Mouse (Mus musculus): ENCODE results near the gene Akirin1.

Akirin1 gene

DNA sequence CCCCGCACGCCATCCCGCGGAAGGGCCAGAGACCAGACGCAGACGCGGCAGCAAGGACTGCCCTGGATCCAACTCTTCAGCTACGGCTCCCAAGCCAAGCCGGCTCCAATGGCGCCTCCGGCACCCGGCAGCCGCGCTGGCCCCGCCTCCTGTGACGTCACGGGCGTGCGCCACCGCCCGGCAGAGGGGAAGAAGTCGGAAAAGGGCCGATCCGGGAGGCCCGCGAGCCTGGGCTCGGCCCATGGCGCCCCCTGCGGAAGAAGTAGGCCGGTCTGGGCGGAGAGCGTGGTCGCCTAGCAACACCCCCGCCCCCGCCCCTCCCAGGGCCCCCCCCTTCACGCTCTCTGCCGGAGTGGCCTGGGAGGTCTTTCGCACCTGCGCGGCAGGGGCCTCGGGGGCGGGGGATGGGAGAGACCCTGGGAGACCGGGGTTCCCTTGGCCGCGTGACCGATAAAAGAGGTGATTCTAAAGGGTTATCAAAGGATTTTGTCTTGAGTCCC lies at the start of gene Akirin1:
Gene Akirin1 (minus strand): TSS at position 194 of the 500 bp plus-strand sequence.
- DNase-seq (ENCODE audit: low spot score): peak; percentile 93

DNA sequence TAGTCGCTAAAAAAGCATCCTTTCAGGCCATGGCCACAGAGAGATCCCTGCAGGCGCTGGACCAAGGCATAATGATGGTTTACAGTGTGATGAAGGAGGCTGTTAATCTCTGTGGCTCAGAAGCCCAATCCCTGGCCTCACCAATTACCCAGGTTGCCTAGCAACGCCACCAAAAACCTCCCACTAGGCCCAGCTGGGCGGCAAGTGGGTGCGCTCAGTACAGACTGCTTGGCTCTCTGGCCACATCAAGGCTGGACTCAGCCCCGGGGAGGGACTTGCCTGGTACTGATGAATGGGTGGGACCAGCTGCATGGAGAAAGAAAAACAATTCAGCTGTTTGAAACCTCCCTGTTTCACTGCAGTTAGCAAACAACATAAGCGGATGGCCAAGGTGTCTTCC lies 47.7 kb upstream of the Akirin1 start:
- DNase-seq (ENCODE audit: low spot score): no peak

DNA sequence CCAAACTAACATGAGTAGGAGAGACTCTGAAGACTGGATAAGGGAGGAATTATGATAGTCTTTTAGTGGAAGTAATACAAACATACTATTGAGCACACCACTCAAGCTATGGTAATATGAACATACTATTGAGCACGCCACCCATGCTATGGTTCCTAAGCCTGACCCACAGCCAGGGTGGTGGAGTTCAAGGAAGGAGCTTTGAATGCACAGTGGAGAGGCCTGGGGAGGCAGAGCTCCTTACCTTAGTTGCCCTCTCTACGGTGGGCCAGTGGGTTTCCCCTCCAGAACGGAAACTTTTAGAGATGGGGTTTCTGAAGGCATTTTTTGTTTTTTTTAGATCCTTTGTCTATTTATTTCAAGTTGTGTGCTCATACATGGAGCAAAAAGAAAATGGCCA lies 47.3 kb upstream of the Akirin1 start:
- DNase-seq (ENCODE audit: low spot score): no peak

DNA sequence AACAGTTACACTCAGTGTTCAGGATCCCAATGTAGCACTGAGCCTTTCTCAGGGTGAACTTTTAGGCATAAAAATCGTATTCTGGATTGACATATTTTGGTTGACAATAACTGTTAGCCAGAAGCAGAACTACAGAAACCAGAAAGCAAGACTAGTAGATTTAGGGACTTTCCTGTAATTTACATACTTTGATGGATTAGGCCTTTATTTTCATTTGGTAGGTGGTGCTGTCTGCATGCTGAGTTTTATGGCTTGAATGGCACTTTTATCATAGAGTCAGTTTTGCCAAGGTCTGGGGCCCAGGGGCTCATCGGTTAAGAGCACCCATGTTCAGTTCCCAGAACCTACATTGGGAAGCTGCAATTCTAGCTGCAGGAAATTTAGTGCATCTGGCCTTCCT lies 44.9 kb upstream of the Akirin1 start:
- no peak for DNase-seq (ENCODE audit: low spot score)

DNA sequence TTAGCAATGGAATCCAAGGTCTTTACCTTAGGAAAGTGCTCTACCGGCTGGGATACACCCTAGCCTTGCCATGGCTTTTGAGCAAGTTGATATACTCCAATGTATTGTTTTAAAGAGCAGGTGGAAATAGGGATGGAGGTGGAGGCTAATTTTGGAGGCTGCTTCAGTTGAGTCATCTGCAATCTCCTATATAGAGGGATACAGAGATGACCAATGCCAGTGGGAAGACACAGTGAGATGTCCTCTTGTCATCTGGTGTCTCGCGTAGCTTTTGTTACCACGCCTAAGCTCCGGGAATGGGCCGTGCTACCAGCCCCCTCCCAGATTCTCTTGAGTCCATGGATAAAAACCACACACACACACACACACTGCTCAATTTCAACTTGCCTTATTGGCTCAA lies 43.0 kb upstream of the Akirin1 start:
- DNase-seq (ENCODE audit: low spot score): no peak

DNA sequence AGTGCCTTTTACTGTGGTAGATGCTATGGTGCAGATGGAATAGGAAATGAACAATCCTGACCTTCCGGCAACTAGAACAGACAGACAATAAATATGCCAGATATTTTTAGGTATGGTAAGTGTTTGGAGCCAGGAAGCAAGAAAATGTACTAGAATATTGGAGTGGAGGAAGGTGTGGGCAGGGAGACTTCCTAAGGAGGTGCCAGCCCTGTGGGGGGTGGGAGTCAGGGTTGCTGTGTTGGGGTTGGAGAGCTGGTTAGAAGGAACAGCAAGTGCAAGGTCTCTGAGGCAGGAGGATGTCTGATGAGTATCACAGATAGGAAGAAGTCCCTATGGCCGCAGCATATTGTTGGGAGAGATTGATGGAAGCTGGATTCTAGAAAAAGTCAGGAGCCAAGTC lies 42.5 kb upstream of the Akirin1 start:
- DNase-seq (ENCODE audit: low spot score): no peak

DNA sequence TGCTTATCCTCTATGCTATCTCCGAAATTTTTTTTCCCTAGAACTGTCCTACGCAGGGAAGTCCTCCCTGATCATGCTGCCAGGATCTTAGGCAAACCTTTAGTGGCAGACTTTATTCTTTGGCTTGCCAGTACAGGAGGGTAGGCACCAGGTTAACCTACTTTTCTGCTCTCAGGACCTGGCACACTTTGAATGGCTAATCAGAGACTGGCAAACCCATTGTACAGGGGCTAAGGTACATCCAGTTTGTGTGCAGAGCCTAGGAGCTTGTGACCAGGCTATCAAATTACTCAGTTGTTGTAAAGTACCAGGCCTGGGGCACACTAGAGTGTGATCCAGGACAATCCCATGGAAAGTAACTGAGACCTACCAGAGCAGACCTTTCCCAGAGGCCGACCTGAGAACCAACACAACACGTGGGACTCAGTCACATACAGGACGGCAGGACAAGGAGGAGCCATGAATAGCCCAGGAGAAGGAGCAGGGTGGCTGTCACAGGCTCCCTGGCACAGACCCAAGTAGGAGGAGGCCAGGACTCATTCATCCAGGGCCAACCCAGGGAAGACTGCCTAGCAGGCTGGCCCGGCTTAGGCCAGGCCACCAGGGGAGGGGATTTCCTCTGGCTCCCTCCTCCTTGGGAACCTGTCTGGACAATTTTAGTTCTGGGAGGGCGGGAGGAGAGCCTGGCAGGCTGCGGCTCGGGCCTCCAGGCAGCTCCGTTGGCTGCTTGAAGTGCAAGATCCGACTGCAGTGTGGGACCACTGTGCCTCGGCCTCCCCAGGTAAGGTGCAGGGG lies 37.2 kb upstream of the Akirin1 start, which contains the start of gene Rhbdl2:
Gene Rhbdl2 (plus strand): TSS at position 684 of the 795 bp plus-strand sequence.
- peak; percentile 58 for DNase-seq (ENCODE audit: low spot score)

DNA sequence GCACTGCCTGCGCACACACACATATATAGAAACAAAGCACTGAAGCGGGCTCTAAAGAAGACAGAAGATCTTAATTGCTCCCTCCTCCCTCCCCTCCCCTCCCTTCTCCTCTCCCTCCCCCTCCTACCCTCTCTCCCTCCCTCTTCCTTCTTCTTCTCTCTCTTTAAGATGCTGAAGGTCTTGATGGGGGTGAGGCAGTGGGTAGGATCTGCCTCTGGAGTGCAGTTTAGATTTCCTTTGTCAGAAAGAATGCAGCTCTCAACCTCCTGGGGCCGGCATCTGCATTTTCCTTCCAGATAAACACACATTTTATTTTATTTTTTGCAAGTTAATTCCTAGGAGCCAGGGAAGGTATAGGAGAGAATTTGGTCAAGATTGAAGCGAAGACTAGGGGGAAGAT lies 18.1 kb upstream of the Akirin1 start:
- DNase-seq (ENCODE audit: low spot score): no peak

DNA sequence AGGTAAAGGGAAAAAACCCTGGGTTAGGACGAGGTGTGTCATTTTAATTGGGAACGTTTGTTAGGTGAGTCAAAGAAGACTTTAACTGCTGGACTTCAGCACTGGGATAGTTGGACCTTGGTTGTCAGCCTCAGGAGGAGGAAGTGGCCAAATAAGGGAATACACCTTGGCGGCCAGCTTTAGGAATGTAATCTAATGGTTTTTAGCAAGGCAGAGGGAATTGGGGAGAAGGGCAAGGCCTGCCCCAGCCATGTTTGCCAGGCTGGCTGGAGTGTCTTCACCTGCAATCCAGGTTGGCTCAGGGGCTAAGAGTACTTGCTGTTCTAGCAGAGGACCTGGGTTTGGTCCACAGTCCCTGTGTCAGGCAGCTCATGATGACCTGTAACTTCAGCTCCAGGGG lies 17.7 kb upstream of the Akirin1 start:
- no peak for DNase-seq (ENCODE audit: low spot score)

DNA sequence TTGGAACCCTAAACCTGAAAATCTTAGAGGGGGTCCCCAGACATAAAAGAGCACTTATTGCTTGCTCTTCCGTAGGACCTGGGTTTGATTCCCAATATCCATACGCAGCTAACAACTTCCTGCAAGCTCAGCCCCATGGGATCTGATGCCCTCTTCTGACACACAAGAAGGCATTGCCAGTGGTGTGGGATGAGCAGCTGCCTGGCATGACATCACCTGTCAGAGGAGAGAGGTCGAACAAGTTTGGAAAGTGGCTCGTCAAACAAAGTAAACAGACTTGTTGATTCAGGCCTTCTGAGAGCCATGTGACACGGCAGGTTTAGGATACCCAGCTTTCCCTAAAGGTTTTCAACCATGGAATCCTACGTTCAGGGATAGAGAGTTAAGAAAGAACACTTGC lies 14.9 kb upstream of the Akirin1 start:
- no peak for DNase-seq (ENCODE audit: low spot score)

DNA sequence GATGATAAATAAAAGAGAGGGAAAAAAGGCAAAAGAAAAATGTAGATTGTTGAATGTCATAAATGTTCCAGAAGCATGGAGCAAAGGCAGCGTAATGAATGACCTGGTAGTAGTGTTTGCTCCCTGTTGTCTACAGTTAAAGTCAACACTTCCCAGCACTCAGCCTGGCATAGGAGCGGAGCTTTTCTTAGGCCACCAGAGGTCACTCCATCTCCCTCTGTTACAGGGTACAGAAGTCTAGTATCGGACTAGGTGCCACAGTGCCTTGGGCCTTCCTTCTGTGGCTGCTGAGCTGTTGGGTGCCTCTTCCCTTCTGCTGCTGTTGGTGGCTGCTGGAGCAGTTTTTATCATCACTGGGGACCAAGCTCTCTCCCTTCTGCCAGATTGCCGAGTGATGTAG lies 8.2 kb upstream of the Akirin1 start:
- peak; percentile 51 for DNase-seq (ENCODE audit: low spot score)

DNA sequence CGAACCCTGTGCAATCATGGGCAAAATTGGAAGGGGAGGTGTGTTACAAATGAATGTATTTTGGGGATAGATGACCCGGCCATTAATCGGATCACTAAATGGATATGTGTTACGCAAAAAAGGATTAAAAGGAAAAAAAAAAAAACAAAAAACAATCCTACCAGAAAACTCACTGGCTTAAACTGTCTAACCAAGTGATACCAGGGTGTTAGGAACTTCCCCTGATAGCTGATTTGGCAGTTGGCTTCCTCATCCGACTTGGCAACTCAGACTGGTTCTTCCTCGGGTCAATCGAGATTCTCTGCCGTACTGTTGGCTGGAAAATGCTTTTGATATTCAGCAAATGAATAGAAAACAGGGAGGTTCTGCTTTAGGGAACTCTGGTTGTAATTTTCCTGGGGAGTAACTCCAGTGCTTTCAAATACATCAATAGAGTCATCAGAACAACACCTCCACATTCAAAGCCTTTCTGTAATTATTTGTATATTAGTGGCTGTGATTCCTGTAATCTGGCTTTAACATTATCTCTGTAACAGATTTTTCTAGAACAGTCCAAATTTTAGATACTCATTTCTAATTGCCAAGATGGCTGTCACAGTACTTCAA lies 665 bp upstream of the Akirin1 start:
- DNase-seq (ENCODE audit: low spot score): peak; percentile 71

DNA sequence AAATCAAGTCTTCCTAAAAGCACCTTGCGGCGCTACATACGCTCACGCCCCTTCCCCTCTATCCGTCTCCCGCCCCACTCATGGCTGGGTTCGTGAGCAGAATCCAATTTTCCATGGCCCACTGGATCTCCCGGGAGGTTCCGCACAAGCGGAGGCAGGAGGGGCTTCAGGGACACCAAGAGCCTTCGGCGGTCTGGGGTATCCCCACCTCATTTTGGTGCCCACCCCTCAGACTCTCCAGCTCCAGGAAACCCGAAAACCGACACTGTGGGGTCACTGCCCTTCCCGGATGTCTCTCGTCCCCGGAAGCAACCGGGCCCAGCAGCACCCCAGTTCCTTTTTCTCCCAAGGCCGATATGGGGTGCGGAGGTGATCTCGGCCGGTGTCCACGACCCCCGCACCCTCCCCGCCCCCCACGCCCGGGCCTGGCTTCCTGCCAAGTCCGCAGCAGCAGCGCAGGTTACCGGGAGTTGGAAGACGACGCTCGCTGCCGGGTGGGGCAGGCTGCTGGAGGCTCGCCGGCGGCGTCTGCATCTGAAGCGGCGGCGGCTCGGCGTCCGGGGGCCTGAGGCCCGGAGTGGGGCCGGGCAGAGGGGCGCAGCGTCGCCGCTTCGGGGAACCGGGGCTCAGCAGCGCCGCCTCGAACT lies 538 bp downstream of the Akirin1 start:
- peak; percentile 16 for DNase-seq (ENCODE audit: low spot score)

DNA sequence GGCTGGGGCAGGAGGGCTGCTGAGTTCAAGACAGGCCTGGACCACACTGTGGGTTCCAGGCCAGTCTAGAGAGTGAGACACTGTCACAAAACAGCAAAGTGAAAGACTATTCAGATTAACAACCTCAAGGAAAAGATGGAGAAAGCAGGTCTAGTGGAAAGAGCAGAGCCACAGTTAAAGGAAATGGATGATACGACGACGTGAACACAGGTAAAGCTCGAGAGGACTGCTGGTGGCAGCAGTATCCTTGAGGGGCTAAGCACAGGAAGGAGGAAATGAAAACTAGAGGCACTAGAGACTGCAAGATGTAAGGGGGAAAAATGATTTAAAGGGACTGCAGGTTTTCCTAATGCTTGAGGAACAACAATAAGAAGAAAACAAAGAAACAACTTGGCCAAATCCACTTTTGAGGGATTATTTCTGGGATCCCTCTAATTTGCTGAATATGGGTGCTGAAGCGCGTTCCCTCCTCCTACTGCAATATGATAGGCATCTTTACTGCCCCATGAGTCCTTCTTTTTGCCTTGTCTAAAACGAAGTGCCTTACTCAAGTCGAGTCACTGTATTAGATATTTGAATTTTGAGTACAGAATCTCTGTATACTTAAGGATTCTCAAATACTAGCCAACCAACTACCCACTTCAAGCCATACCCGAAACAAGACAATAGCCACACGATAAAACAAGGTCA lies 1.3 kb downstream of the Akirin1 start:
- no peak for DNase-seq (ENCODE audit: low spot score)

DNA sequence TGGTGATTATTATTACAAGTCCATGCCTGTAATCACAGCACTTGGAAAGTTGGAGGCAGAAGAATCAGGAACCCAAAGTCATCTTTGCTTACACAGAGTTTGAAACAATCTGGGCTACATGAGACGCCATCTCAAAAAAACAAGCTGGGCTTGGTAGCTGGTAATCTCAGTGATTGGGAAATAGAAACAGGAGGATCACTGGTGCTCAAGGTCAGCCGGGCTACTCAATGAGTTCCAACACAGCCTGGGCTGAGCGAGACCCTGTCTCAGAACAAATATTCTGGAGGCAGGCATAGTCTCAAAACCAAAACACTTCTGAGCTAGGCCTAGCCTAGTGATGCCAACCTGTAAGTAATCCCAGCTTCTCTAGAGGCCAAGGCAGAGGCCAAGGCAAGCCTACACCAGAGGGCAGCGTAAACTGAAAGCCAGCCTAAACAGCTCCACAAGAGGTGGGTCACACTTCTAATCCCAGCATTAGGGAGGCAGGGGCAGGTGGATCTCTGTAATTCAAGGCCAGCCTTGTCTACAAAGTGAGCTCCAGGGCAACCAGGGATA lies 4.8 kb downstream of the Akirin1 start:
- DNase-seq (ENCODE audit: low spot score): no peak

DNA sequence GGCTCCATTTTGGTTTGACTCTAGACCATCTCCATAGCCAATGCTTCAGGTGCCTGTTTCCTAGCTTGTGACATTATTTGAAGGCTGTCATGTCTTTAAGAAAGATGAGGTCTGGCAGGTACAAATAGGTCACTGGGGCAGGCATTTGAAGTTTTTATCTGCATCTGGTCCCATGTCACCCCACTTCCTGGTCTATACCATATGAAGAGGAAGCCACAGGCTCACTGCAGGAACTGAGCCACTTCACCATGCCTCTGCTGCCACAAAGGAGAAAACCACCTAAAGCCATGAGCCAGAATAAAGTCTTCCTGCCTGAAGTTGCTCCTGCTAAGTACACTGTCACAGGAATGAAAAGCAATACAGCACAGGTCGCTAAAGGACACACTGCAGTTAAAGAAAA lies 7.3 kb downstream of the Akirin1 start:
- DNase-seq (ENCODE audit: low spot score): no peak

DNA sequence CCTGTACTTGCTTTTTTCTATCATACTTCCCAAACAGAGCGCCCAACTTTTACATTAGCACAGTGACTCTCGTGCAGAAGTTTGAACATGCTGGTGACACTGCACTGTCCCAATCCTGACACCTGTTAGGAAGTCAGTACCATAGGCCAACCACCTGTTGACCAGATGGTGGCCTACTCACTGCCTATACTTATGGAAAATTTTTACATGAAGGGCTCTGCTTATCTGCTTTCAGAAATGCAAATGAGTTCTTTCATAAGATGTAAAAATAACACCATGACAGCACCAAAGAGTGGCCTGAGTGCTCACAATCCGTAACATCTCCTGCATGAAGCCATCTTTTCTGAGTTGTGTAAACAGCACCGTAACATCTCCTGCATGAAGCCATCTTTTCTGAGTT lies 11.4 kb downstream of the Akirin1 start:
- DNase-seq (ENCODE audit: low spot score): no peak

DNA sequence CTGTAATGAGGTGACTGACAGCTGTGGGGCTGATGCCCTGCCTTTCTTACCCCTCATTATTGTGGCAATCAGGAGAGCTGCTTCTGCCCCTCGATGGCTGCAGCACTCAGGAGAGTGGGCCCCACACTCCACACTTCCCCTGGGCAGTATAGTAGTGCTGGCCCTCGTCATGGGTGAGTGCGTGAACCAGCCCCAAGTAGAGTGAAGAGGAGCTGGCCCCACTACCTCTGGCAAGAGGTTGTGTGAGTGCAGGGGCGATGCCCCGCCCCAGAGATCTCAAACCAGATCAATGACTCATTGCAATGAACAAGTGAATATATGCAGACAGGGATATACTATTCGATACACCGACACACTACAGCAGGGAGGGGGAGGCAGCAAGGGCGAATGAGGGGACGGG lies 16.6 kb downstream of the Akirin1 start:
- no peak for DNase-seq (ENCODE audit: low spot score)

DNA sequence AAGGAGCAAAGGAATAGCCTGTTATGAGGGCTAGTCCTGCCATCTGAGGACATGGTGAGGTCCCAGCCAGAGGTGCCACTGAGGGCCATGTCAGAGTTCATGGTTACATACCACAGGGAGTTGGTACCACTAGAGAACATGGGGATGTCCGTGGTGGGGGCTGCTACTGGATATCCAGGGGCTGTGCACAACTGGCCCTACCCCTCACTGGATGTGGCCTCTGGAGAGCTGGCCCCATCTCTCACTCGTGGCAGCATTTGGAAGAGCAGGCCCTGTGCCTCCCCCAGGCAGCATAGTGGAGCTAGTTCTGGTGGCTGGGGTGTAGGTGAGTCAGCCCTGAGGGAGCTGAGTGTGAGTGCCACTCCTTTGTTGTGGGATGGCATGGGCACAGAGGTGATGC lies 17.2 kb downstream of the Akirin1 start:
- no peak for DNase-seq (ENCODE audit: low spot score)

DNA sequence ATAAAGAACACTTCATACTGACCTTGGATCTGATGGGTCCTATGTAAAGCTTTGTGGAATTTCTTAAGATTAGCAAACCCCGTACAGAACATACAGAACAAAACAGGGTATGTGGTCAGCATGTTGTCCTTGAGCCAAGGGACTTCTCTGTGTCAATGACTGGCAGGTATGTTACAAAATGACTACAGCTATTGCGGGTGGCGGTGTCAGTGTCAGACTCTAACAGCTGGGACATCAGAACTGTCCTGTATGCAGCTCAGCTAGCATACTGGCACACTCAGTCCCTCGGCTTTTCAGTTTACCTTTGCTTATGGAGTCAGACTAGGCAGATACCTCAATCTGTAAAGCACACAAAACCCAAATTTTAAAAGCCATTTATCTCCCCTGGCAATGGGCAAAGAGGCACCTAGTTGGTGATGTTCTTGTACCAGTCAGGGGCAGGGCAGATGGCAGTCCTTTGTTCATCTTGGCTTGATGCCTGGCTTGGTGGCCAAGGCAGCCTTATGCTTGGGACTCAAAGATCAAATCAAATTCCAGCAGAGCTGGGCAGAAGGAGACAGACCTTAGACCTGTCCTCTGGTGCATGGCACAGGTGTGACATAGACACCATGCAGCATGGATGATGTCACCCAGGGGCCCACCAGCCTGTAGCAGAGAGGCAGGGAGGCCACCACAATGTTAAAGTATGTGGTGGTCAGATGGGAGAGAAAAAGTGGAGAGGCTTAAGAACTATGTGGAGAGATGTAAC lies 17.8 kb downstream of the Akirin1 start:
- no peak for DNase-seq (ENCODE audit: low spot score)

DNA sequence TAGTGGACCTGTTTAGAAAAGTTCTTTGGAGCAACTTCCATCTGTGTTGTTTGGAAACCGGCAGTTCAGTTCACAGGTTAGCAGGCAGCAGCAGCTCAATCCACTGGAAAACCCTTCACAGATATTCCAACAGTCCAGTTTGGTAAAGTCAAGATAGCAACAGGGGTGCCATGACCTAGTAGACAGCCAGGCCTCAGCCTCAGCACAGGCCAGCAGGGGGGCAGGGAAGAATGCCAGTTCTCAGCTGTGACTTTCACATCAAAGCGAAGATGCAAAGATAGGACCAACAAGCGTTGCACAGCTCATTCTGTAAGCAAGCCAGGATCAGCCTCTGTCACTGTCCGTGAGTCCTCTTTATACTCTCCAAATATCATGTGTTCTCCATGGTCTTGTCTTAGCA lies 28.4 kb downstream of the Akirin1 start:
- no peak for DNase-seq (ENCODE audit: low spot score)

DNA sequence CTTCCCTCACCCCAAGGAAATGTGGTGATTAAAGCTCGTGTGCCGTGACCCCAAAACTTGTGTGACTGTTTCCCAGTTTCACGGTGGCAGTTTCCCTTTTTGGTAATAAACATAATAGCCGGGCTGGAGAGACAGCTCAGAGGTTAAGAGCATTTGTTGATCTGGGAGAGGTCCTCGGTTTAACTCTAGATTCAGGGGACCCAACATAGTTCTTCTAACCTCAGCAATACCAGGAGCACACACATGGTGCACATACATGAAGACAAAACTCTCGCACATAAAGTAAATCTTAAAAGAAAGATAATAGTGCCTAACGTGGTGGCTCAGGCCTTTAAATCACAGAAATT lies 31.7 kb downstream of the Akirin1 start:
- DNase-seq (ENCODE audit: low spot score): no peak
